Mouse (Mus musculus) ES-E14 (cell line): ENCODE data around the gene Ncs1.

Experiments used
- CHD2 ChIP-seq: IDR thresholded peaks from 2 replicates; pipeline ENCODE4 v1.6.1; 2014; ENCODE audit warnings: mild to moderate bottlenecking, low read depth, low read length, inconsistent platforms
- HCFC1 ChIP-seq: IDR thresholded peaks from 2 replicates; pipeline ENCODE4 v1.6.1; 2012; ENCODE audit warnings: low read length, inconsistent platforms, borderline replicate concordance; ENCODE audit not compliant: insufficient read depth
- MAFK ChIP-seq: IDR thresholded peaks from 2 replicates; pipeline ENCODE4 v1.6.1; 2014; ENCODE audit warnings: mild to moderate bottlenecking, low read depth, low read length, inconsistent platforms; ENCODE audit not compliant: insufficient read depth
- ZC3H11A ChIP-seq: IDR thresholded peaks from 2 replicates; pipeline ENCODE4 v1.6.1; 2012; ENCODE audit warnings: low read depth, mild to moderate bottlenecking, inconsistent platforms, low read length, borderline replicate concordance
- ZNF384 ChIP-seq: IDR thresholded peaks from 2 replicates; pipeline ENCODE4 v1.6.1; 2012; ENCODE audit warnings: low read depth, low read length, inconsistent platforms

DNA sequence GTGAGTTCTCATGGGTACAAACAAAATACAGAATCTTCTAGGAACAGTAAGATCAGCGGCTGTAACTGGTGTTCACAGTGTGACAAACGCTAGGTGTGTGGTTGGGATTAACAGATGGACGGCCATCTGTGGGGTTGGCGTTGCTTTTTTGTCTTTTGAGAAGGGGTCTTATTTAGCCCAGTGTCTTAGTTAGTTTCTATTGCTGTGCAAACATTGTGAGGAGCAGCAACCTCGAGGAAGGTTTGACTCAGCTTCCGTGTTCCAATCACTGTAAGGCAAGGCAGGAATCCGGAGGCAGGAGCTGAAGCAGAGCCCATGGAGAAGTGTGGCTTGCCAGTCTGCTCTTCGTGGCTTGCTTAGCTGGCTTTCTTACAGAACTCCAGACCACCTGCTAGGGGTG is 35.5 kb downstream of the Ncs1 start:
- TF ChIP-seq ZNF384 (no peak), CHD2 (no peak), ZC3H11A (no peak), HCFC1 (no peak), MAFK (no peak)
